21 mouse cellular contexts compared by ENCODE assay signal in genomic region chr5:106506061-106506460, GRCm38 (mm10). TPM values are rescaled to one million over a fixed set of nuclear protein-coding genes. Genes with fewer than 3 reads are reported as not detected.
"Had no signal": no experiment of that assay in that cellular context is flagged by ENCODE, and none has a peak within 500 bp of the region (broad histone marks: within the 10 kb centered on the region; RNA-seq: fewer than 3 reads in every experiment).

No protein-coding gene starts in this region.

- H3K4me2 ChIP-seq: limb, embryonic 12.5 days; liver, embryonic 13.5 days; lung, embryonic 15.5 days; midbrain, embryonic 11.5 days had no signal

- H3K27me3 ChIP-seq: liver, embryonic 13.5 days; lung, embryonic 15.5 days; megakaryocyte, embryonic 14.5 days had no signal

- H3K27ac ChIP-seq: left cerebral cortex, adult 2 months; limb, embryonic 12.5 days; liver, embryonic 13.5 days; lung, embryonic 15.5 days; macrophage had no signal

- H3K9me3 ChIP-seq: limb, embryonic 12.5 days; liver, embryonic 13.5 days; lung, embryonic 15.5 days; megakaryocyte, embryonic 14.5 days had no signal

- H3K9ac ChIP-seq: limb, embryonic 12.5 days; liver, embryonic 13.5 days; liver, postnatal 0 days; lung, embryonic 15.5 days had no signal

- DNase-seq: kidney, adult 8-10 months; kidney, postnatal 25 days; liver; liver, embryonic 13.5 days; liver, postnatal 0 days; lung, postnatal 14 days; retina, postnatal 1 day; spleen, adult 18-20 months; thymus, adult 2 months; thymus, postnatal 36 days had no signal

- H3K36me3 ChIP-seq: limb, embryonic 12.5 days; liver, embryonic 13.5 days; lung, embryonic 15.5 days had no signal

- H3K4me1 ChIP-seq: liver, embryonic 13.5 days; lung, embryonic 15.5 days; megakaryocyte, embryonic 14.5 days had no signal

- H3K4me3 ChIP-seq: left cerebral cortex, adult 2 months; limb, embryonic 12.5 days; liver, embryonic 13.5 days; lung, embryonic 15.5 days; megakaryocyte, embryonic 14.5 days had no signal

- ATAC-seq: intestine, postnatal 0 days; liver, postnatal 0 days; midbrain, embryonic 16.5 days had no signal

RNA-seq across cellular contexts. Expression of gene Barhl2, which starts 48.1 kb away (rescaled TPM):
- total RNA-seq: neutrophil, adult 5-6 weeks had no signal
- polyA plus RNA-seq: intestine, postnatal 0 days; kidney, embryonic 16.5 days; limb, embryonic 12.5 days; liver, embryonic 13.5 days; liver, postnatal 0 days; lung, embryonic 15.5 days; macrophage; stomach, embryonic 14.5 days; thymus, adult 2 months had no signal
